Mouse (Mus musculus) spleen, adult 12 weeks (tissue): ENCODE data around the gene Gtsf1.
"Not testable (repeated sequence)": the region's sequence is repeated elsewhere in the genome, so short reads cannot be mapped to it uniquely, and the experiment has no call there.

Experiments used
- DNase-seq: peaks from one replicate; pipeline ENCODE4 v3.0.0; 2022; ENCODE audit warnings: low spot score

Gene Gtsf1

GRCm38 (mm10) chr15:103430241-103430640 is at the start of gene Gtsf1:
TSS of gene Gtsf1 (minus strand) at chr15:103430470.
- no peak for DNase-seq

GRCm38 (mm10) chr15:103479080-103479606 is 48.9 kb upstream of the Gtsf1 start:
- no peak for DNase-seq

- no peak for DNase-seq
Observed at GRCm38 (mm10) chr15:103473769-103474168, 43.5 kb upstream of the Gtsf1 start.

- DNase-seq, result no peak
Observed at GRCm38 (mm10) chr15:103473182-103473581, 42.9 kb upstream of the Gtsf1 start.

- DNase-seq, result no peak
Observed at GRCm38 (mm10) chr15:103472265-103472664, 42.0 kb upstream of the Gtsf1 start.

- no peak for DNase-seq
Observed at GRCm38 (mm10) chr15:103471488-103472194, 41.4 kb upstream of the Gtsf1 start.

- no peak for DNase-seq
Observed at GRCm38 (mm10) chr15:103462539-103463261, 32.4 kb upstream of the Gtsf1 start.

GRCm38 (mm10) chr15:103454449-103454848 is 24.2 kb upstream of the Gtsf1 start:
- no peak for DNase-seq

GRCm38 (mm10) chr15:103453551-103454218 is 23.4 kb upstream of the Gtsf1 start, which contains the start of gene Nckap1l:
TSS of gene Nckap1l (plus strand) at chr15:103453794.
- DNase-seq, result peak; percentile 63

- DNase-seq, result no peak
Observed at GRCm38 (mm10) chr15:103448369-103448768, 18.1 kb upstream of the Gtsf1 start, which contains the start of gene Gtsf2. TSS of gene Gtsf2 (minus strand) at chr15:103448469.

GRCm38 (mm10) chr15:103445966-103446365 is 15.7 kb upstream of the Gtsf1 start:
- DNase-seq, result not testable (repeated sequence)

GRCm38 (mm10) chr15:103427017-103427416 is 3.3 kb downstream of the Gtsf1 start:
- DNase-seq, result no peak

- DNase-seq, result not testable (repeated sequence)
Observed at GRCm38 (mm10) chr15:103405586-103405985, 24.7 kb downstream of the Gtsf1 start.

GRCm38 (mm10) chr15:103401361-103401760 is 28.9 kb downstream of the Gtsf1 start:
- DNase-seq, result no peak

GRCm38 (mm10) chr15:103393577-103393976 is 36.7 kb downstream of the Gtsf1 start:
- no peak for DNase-seq

GRCm38 (mm10) chr15:103388556-103389145 is 41.6 kb downstream of the Gtsf1 start:
- no peak for DNase-seq

GRCm38 (mm10) chr15:103383771-103384488 is 46.3 kb downstream of the Gtsf1 start:
- no peak for DNase-seq

GRCm38 (mm10) chr15:103382795-103383406 is 47.4 kb downstream of the Gtsf1 start:
- no peak for DNase-seq

- DNase-seq, result no peak
Observed at GRCm38 (mm10) chr15:103382075-103382474, 48.2 kb downstream of the Gtsf1 start.

- DNase-seq, result no peak
Observed at GRCm38 (mm10) chr15:103378665-103379356, 51.5 kb downstream of the Gtsf1 start.
